Mouse (Mus musculus): ENCODE data around the gene Ets1.

- TF ChIP-seq POLR2A (IDR thresholded peaks at IDR 0.05; ENCODE audit: low read depth, low read length) (no peak), CTCF (IDR thresholded peaks at IDR 0.05; ENCODE audit: borderline replicate concordance, insufficient read depth, low read length) (no peak)
Observed at GRCm38 (mm10) chr9:32675671-32676409, 39.8 kb downstream of the Ets1 start.
